Mouse (Mus musculus): ENCODE results near the gene Nexn. TPM values are rescaled to one million over a fixed set of nuclear protein-coding genes. Genes with fewer than 3 reads are reported as not detected.
A peak's percentile ranks its signal among the peaks of the same experiment; 100 is the strongest.

Nexn gene
- total RNA-seq, 2 experiments from 2014 or later: 8.6 to 30.7 TPM

DNA sequence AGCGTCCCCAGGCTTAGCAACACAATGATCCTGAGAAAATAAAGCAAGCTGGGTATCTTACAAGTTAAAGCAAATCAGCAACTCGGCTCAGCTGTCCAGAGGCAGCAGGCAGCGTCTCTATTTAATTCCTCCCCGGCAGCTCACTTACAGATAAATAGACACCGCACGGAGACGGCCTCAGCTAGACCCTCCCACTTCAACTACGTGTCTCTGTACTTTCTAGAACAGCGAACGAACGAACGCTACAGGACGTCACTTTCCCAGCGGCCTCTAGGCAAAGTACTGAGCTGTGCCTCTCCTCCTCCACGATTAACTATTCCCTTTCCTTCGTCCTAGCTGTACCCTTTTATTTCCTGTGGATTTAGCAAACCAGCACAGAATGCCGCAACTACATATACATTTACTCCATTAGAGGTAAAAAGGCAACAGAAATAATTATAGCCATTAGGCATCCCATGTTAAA is 72.5 kb downstream of the Nexn start:
- peak; percentile 92 for DNase-seq

DNA sequence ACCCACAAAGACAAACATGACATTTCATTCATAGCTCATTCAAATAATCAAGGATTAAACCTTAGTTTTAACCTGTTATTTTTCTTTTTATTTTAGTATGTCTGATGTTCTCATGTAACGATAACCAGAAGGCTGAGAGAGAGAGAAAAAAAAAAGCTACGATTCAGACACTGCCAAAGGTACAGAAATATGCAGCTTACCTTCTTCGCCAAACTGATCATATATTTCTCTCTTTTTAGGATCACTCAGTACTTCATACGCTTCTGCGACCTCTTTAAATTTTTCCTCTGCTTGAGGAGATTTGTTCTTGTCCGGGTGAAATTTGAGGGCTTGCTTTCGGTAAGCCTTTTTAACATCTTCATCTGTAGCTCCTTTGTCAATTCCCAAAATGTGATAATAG is 73.0 kb downstream of the Nexn start:
- DNase-seq: no peak

DNA sequence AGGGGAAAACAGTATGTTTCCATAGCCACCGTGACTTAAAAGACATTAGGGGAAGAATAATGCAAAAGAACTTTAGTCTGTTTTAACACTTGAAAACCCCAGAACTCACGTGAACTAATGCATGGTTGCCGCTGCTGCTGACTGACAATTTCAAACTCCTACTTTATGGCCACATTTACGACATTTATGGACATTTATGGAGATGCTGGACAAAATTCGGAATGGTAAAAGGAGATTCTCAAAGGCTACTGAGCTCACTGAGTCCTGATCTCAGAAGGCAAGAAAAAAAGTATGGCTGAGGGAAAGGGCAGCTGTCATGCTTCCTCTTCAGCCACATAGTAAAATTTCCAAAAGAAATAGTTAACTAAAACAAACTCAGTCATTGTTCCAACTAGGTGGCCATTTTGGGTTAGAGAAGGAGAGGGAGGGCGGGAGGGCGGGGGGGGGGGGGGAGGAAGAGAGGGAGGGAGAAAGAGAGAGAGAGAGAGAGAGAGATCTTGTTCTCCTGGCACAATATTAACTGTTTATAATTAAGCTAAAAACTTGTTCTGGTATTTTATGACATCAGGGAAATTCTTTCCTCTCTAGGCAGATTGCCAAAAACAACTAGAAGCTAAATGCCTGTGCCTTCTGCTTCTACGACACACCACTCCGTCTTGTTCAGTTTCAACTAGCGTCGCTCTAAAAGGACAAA is 73.8 kb downstream of the Nexn start:
- no peak for DNase-seq

DNA sequence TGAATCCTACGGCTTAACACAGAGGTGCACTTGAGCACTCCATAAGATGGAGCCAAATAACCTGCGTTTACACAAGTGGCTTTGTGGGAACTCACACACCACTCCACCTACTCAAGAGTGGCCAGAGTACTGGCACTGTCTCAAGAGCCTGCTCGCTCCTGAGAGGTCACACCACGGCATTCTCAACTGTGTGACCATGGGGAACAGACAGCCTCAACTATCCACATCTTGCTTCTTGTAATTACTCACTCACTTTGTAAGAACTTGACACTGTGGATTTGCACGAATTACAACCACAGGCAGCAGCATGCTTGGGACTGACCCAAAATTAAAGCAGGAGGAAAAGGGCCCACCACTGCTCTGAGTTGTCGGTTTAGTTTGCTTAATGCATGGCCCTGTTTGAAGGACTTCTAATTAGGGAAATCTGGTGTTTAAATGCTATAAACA is 74.3 kb downstream of the Nexn start:
- DNase-seq: peak; percentile 62

DNA sequence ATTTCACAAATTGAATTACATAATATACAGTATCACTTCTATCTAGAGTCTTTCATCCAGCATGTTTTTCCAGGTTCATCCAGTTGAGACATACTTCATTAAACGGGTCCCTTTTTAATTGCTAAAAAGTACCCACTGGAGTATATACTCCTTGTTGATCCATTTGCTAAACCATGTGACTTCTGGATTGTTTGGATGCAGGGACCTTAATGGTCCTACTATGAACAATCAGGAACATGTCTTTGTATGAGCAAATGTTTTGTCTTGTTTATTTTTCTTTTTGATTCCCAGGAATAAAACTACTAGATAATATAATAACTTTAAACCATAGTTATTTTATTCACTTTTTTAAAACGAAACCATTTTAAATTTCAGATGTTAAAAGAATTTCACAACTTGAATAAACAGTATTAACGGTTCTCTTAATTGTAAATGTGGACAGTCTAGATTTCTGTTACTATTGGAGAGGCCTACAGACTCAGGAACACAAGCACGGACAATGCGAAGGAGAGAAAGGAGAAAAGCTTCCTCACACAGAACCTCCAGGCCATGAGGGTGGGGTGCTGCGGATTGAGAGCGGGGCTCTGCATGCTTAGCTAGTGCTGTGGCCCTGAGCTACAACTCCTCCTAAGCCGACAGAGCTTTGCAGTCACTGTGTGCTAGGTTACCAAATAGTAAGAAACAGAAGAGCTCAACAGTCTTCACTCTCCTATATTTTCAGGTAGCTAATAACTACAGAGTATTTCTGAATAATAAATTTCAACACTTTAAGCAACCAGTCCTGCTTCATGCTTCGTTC is 75.3 kb downstream of the Nexn start:
- peak; percentile 37 for DNase-seq

DNA sequence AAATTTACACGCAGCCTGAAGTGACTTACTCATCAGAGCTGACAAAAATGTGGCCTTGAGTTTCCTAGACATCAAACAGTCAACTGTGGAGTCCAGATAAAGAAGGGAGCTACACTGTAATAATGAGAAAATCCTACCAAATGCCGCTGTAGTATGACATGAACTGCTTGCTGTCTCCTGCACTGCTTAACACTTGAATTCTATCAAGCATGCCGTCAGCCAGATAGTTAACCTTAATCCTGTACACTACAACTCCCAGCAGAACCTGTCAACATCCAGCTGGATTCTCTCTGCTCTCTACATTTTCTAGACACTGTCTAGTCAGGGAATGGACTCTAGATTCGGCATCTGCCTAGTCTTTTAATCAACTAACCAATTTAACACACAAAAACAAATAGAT is 76.8 kb downstream of the Nexn start:
- DNase-seq: no peak

Other genes starting within 250 kb of the Nexn start
- 1 to 10 TPM in 1 of 2 experiments, under 1 TPM in 1; 0.94 to 1.7 TPM for gene Gipc2, start 100.1 kb downstream of the Nexn start, total RNA-seq (2021)
- 10 to 100 TPM; 41.2 to 41.6 TPM for gene Dnajb4, start 56.0 kb downstream of the Nexn start, total RNA-seq (2021)
- gene Fubp1, start 55.9 kb downstream of the Nexn start, total RNA-seq (2021): 100 to 1,000 TPM; 101 to 147 TPM
- gene Miga1, start 74.1 kb upstream of the Nexn start, total RNA-seq (2021): 10 to 100 TPM; 11.3 to 11.8 TPM
- 10 to 100 TPM; 65.4 to 80.7 TPM for gene Usp33, start 80.1 kb upstream of the Nexn start, total RNA-seq (2021)
- gene Zzz3, start 129.1 kb upstream of the Nexn start, total RNA-seq (2021): 10 to 100 TPM; 35.9 to 37.6 TPM

Data from adrenal gland, postnatal 10 days (tissue).